In genomic region chr10:3366036-3366869, GRCm38 (mm10) we compare ENCODE assay signal across 8 mouse cellular contexts. TPM values are rescaled to one million over a fixed set of nuclear protein-coding genes. Genes with fewer than 3 reads are reported as not detected.
DNase-seq lines count a peak whose midpoint lies in the region; ATAC-seq and TF ChIP-seq lines count a peak whose summit lies in the region.

Ppp1r14c (plus strand) TSS chr10:3366057.

- no peaks in the 10 kb centered on the region for H3K9me3 ChIP-seq in forebrain, postnatal 0 days (ENCODE audit: low read length)
- no peaks in the 10 kb centered on the region for H3K9me3 ChIP-seq in lung, embryonic 15.5 days

- DNase-seq in MN1 (ENCODE audit: low spot score), result peak; percentile 74
- peak; percentile 42 for DNase-seq in cerebellum, adult 11-12 months
- DNase-seq in forebrain, postnatal 0 days, result peak; percentile 76
- no peak for DNase-seq in heart, postnatal 25 days (ENCODE audit: low spot score)
- peak; percentile 64 to 76 for DNase-seq in layer of hippocampus, postnatal 10 days (ENCODE audit: low spot score in 2 of 2)
- peak; percentile 69 for DNase-seq in right cerebral cortex, adult 18-20 months
- no peak for DNase-seq in thymus, postnatal 36 days

- H3K27ac ChIP-seq in forebrain, postnatal 0 days (ENCODE audit: low read depth, low read length), result peak within 1 kb of the TSS; percentile 89
- peak within 1 kb of the TSS; percentile 66 for H3K27ac ChIP-seq in lung, embryonic 15.5 days

- no peaks in the 10 kb centered on the region for H3K36me3 ChIP-seq in forebrain, postnatal 0 days (ENCODE audit: insufficient read depth)
- H3K36me3 ChIP-seq in lung, embryonic 15.5 days, result no peaks in the 10 kb centered on the region

- intact Hi-C loops in heart, postnatal 25 days (cut with DNase I), result loop anchor here (2.0 to 5.0 kb wide), 2 partner anchors 29 to 51 kb away; no protein-coding TSS in a partner anchor

- under 1% methylated on average over 70 of the region's 74 CpGs for WGBS in forebrain, postnatal 0 days
- WGBS in lung, embryonic 15.5 days, result under 1% methylated on average over 71 of the region's 74 CpGs

- H3K4me3 ChIP-seq in forebrain, postnatal 0 days (ENCODE audit: low read depth, low read length), result peak within 1 kb of the TSS; percentile 66
- H3K4me3 ChIP-seq in lung, embryonic 15.5 days, result peak within 1 kb of the TSS; percentile 71

- peak within 1 kb of the TSS; percentile 74 for H3K9ac ChIP-seq in forebrain, postnatal 0 days
- peak within 1 kb of the TSS; percentile 53 for H3K9ac ChIP-seq in lung, embryonic 15.5 days

- H3K27me3 ChIP-seq in forebrain, postnatal 0 days (ENCODE audit: insufficient read depth, low read length), result no peaks in the 10 kb centered on the region
- peaks cover 38% of the 10 kb centered on the region for H3K27me3 ChIP-seq in lung, embryonic 15.5 days

- peak within 1 kb of the TSS; percentile 76 for H3K4me2 ChIP-seq in forebrain, postnatal 0 days (ENCODE audit: low read depth)
- peak within 1 kb of the TSS; percentile 90 for H3K4me2 ChIP-seq in lung, embryonic 15.5 days

- TF ChIP-seq CTCF in forebrain, postnatal 0 days (IDR thresholded peaks at IDR 0.05; ENCODE audit: low read depth), result no peak

- peak; percentile 84 for ATAC-seq in forebrain, postnatal 0 days
- ATAC-seq in lung, embryonic 15.5 days (ENCODE audit: borderline replicate concordance, extremely low read depth, low FRiP score, low TSS enrichment), result peak; percentile 88

- 0 out of 2 replicates have a peak, but pooled peaks cover 3% of the 10 kb centered on the region for H3K4me1 ChIP-seq in forebrain, postnatal 0 days (ENCODE audit: insufficient read depth)
- peaks cover 12% of the 10 kb centered on the region for H3K4me1 ChIP-seq in lung, embryonic 15.5 days

RNA-seq across cellular contexts. Expression of gene Ppp1r14c, which starts in this region (rescaled TPM):
- 81.4 and 85.8 TPM in 2 replicates for total RNA-seq in forebrain, postnatal 0 days (2014; rRNA removed)
- polyA plus RNA-seq in forebrain, postnatal 0 days (2015; fragmentation: Nextera tagmentation; extraction: Ambion mirVana), result 96.8 and 101 TPM in 2 replicates
- total RNA-seq in heart, postnatal 25 days (2021), result 100 to 1,000 TPM; 213 to 228 TPM
- 100 to 1,000 TPM in 1 of 2 experiments, 10 to 100 TPM in 1; 95.9 to 102 TPM for total RNA-seq in layer of hippocampus, postnatal 10 days (2021)
- polyA plus RNA-seq in lung, embryonic 15.5 days (2015; fragmentation: Nextera tagmentation; extraction: Ambion mirVana), result 75.9 and 90.0 TPM in 2 replicates

Comparison
In these comparisons a context has a peak if more than half of its experiments do, and no peak if none do; other contexts are left out.
1. DNase-seq: peak in MN1 (single experiment), cerebellum, adult 11-12 months (single experiment), forebrain, postnatal 0 days (single experiment), layer of hippocampus, postnatal 10 days (2 of 2) and right cerebral cortex, adult 18-20 months (single experiment); none in heart, postnatal 25 days (single experiment) and thymus, postnatal 36 days (0 of 2).